Mouse (Mus musculus): ENCODE measurements around the gene Atat1. TPM values are rescaled to one million over a fixed set of nuclear protein-coding genes. Genes with fewer than 3 reads are reported as not detected.

Atat1 gene
- polyA plus RNA-seq, 1 experiment, result 56.1 TPM

GRCm38 (mm10) chr17:35922566-35922965, 12.7 kb upstream of the Atat1 start:
- WGBS, result 48% methylated on average over 3 of the region's 3 CpGs
- Histone ChIP-seq H3K4me3 (ENCODE audit: low read depth, low read length) (no peak overlapping the region), H3K4me1 (ENCODE audit: control insufficient read depth, insufficient read depth, insufficient read length, low read length) (peaks cover 25% of the 10 kb centered on the region), H3K27ac (ENCODE audit: insufficient read depth, low read depth, low read length) (peak overlapping the region; percentile 46), H3K36me3 (ENCODE audit: control insufficient read depth, insufficient read depth, low read length) (peaks cover 45% of the 10 kb centered on the region), H3K27me3 (ENCODE audit: control insufficient read depth, insufficient read depth, low read length) (no peaks in the 10 kb centered on the region)
- no peak for TF ChIP-seq POLR2A (IDR thresholded peaks at IDR 0.05; ENCODE audit: low read depth, low read length)
- TF ChIP-seq CTCF (IDR thresholded peaks at IDR 0.05; ENCODE audit: extremely low read depth, insufficient read length, insufficient replicate concordance, low read depth, low read length), result no peak

DNA sequence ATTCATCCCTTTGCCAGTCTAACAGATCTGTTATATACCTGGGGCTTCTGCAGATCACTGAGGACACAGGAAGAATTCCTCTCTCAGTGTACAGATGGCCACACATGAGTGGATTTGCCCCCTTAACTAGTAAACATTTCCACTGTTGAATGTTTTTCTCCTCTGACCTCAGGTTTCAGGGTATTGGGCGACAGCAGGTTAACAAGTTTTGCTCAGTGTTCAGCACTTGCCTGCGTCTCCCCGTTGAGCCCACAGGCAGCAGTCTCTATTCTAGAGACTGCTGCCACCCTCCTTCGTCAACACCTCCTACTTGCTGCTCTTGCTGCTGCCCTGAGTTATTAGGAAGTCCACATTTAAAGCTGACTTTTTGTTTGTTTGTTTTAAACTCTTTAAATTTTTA, 11.8 kb upstream of the Atat1 start:
- no peak overlapping the region for H3K4me3 ChIP-seq (ENCODE audit: low read depth, low read length)
- peaks cover 46% of the 10 kb centered on the region for H3K36me3 ChIP-seq (ENCODE audit: control insufficient read depth, insufficient read depth, low read length)
- H3K27me3 ChIP-seq (ENCODE audit: control insufficient read depth, insufficient read depth, low read length), result no peaks in the 10 kb centered on the region
- TF ChIP-seq POLR2A (IDR thresholded peaks at IDR 0.05; ENCODE audit: low read depth, low read length), result no peak
- no peak for TF ChIP-seq CTCF (IDR thresholded peaks at IDR 0.05; ENCODE audit: extremely low read depth, insufficient read length, insufficient replicate concordance, low read depth, low read length)
- 80% methylated on average over 4 of the region's 4 CpGs for whole genome bisulfite sequencing
- peaks cover 22% of the 10 kb centered on the region for H3K4me1 ChIP-seq (ENCODE audit: control insufficient read depth, insufficient read depth, insufficient read length, low read length)
- no peak overlapping the region for H3K27ac ChIP-seq (ENCODE audit: insufficient read depth, low read depth, low read length)

GRCm38 (mm10) chr17:35920862-35921562, 11.1 kb upstream of the Atat1 start:
- peak overlapping the region; percentile 26; the same call in 1 of the 2 replicates for H3K27ac ChIP-seq (ENCODE audit: insufficient read depth, low read depth, low read length)
- peaks cover 18% of the 10 kb centered on the region for H3K4me1 ChIP-seq (ENCODE audit: control insufficient read depth, insufficient read depth, insufficient read length, low read length)
- no peak overlapping the region for H3K4me3 ChIP-seq (ENCODE audit: low read depth, low read length)
- peaks cover 39% of the 10 kb centered on the region for H3K36me3 ChIP-seq (ENCODE audit: control insufficient read depth, insufficient read depth, low read length)
- WGBS, result 72% methylated on average over 5 of the region's 5 CpGs
- H3K27me3 ChIP-seq (ENCODE audit: control insufficient read depth, insufficient read depth, low read length), result no peaks in the 10 kb centered on the region
- TF ChIP-seq POLR2A (IDR thresholded peaks at IDR 0.05; ENCODE audit: low read depth, low read length) (no peak), CTCF (IDR thresholded peaks at IDR 0.05; ENCODE audit: extremely low read depth, insufficient read length, insufficient replicate concordance, low read depth, low read length) (no peak)

DNA sequence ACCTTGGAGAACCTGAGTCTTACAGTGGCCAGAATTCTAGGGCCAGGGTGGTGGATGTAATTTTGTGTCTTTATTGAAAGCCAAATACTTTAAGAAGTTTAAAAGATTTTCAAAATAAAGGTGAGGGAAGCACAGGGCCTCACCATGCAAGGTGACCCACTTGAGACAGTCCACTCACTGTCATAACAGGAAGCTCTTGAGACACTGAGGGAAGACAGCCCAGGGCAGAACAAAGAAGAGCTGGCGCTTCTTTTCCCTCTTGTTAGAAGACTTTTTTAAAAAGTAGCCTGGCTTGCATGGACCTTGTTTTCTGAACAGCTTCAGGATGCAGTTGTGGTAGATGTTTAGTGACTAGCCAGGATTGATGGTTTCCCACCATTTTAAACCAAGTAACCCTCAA, 10.5 kb upstream of the Atat1 start:
- TF ChIP-seq CTCF (IDR thresholded peaks at IDR 0.05; ENCODE audit: extremely low read depth, insufficient read length, insufficient replicate concordance, low read depth, low read length) (no peak), POLR2A (IDR thresholded peaks at IDR 0.05; ENCODE audit: low read depth, low read length) (no peak)
- no peaks in the 10 kb centered on the region for H3K27me3 ChIP-seq (ENCODE audit: control insufficient read depth, insufficient read depth, low read length)
- peaks cover 35% of the 10 kb centered on the region for H3K36me3 ChIP-seq (ENCODE audit: control insufficient read depth, insufficient read depth, low read length)
- WGBS, result 71% methylated on average over 1 of the region's 1 CpGs
- H3K27ac ChIP-seq (ENCODE audit: insufficient read depth, low read depth, low read length), result peak overlapping the region; percentile 84; the same call in 1 of the 2 replicates
- H3K4me1 ChIP-seq (ENCODE audit: control insufficient read depth, insufficient read depth, insufficient read length, low read length), result peaks cover 18% of the 10 kb centered on the region
- H3K4me3 ChIP-seq (ENCODE audit: low read depth, low read length), result no peak overlapping the region

DNA sequence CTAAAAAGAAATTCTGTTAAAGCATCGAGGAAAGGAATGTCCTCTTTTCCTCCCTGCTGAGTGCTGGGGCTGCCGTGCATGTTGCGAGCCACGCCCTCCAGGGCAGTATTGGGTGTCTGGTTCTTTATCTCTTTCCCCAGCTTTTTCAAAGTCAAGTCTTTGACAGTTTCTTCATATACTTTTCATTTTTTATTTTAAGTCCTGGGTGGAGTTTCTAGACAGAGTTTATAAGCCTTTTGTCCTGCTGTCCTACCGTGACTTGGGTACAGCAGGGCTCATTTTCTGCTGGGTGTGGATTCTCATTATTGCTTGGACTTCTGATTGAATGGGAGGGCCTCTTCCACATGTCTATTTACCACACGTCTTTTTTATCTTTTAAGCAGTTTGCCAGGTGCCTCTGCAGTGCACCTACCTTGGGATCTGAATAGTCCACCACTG, 10.0 kb upstream of the Atat1 start:
- peak overlapping the region; percentile 84 for H3K27ac ChIP-seq (ENCODE audit: insufficient read depth, low read depth, low read length)
- peaks cover 18% of the 10 kb centered on the region for H3K4me1 ChIP-seq (ENCODE audit: control insufficient read depth, insufficient read depth, insufficient read length, low read length)
- no peak for TF ChIP-seq POLR2A (IDR thresholded peaks at IDR 0.05; ENCODE audit: low read depth, low read length)
- no peak for TF ChIP-seq CTCF (IDR thresholded peaks at IDR 0.05; ENCODE audit: extremely low read depth, insufficient read length, insufficient replicate concordance, low read depth, low read length)
- 18% methylated on average over 6 of the region's 6 CpGs for WGBS
- H3K27me3 ChIP-seq (ENCODE audit: control insufficient read depth, insufficient read depth, low read length), result no peaks in the 10 kb centered on the region
- no peak overlapping the region for H3K4me3 ChIP-seq (ENCODE audit: low read depth, low read length)
- H3K36me3 ChIP-seq (ENCODE audit: control insufficient read depth, insufficient read depth, low read length), result peaks cover 30% of the 10 kb centered on the region

DNA sequence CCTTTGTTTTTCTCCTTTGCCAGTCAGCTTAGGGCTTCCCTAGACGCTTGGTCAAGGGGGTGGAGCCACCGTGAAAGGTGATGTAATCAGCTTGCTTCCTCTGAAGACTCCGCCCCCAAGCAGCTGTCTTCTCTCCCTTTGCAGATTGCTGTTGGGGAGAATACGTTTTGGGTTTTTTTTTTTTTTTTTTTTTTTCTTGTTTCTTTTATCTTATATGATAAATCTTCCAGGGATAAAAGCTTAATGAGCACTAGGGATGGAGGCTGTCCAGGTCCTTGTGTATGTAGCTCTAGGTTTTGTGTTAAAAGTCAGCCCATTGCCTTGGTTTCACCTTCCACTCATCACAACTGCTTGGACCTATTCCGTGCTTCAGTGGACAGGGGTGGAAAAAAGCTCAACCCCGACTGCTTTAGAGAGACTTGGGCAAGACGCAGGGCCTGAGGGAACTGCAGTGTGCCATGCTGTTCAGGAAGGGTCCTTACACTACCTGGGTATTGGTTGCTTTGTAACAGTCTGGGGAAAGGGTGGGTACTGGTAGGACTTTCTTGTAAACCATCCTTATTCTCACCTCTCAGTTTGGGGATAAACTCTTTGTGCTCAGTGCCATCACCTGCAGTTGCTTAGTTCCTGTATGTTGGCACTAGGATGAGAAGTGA, 9.3 kb upstream of the Atat1 start:
- peak overlapping the region; percentile 99 for H3K27ac ChIP-seq (ENCODE audit: insufficient read depth, low read depth, low read length)
- H3K27me3 ChIP-seq (ENCODE audit: control insufficient read depth, insufficient read depth, low read length), result no peaks in the 10 kb centered on the region
- 4% methylated on average over 7 of the region's 7 CpGs for WGBS
- peaks cover 18% of the 10 kb centered on the region for H3K4me1 ChIP-seq (ENCODE audit: control insufficient read depth, insufficient read depth, insufficient read length, low read length)
- H3K4me3 ChIP-seq (ENCODE audit: low read depth, low read length), result peak overlapping the region; percentile 58
- H3K36me3 ChIP-seq (ENCODE audit: control insufficient read depth, insufficient read depth, low read length), result peaks cover 26% of the 10 kb centered on the region
- TF ChIP-seq POLR2A (IDR thresholded peaks at IDR 0.05; ENCODE audit: low read depth, low read length) (no peak; the same call in 1 of the 2 replicates), CTCF (IDR thresholded peaks at IDR 0.05; ENCODE audit: extremely low read depth, insufficient read length, insufficient replicate concordance, low read depth, low read length) (no peak)

All from small intestine, adult 2 months (tissue).